Mouse (Mus musculus) gastrocnemius, postnatal 36 days (tissue): Measurements from ENCODE around the gene Itpa. TPM values are rescaled to one million over a fixed set of nuclear protein-coding genes. Genes with fewer than 3 reads are reported as not detected.

ENCODE experiments used
- DNase-seq, 2 experiments: peaks; one replicate each; pipeline ENCODE4 v3.0.0; 2022
- intact Hi-C: fragments of 180-260 bp; cut with DNase I; formaldehyde crosslinking; loops from one replicate; pipeline ENCODE4 v1.15.1; 2025
- total RNA-seq, 2 experiments: library from RNA; stranded (reverse); gene quantifications; 2 replicates each; pipeline ENCODE4 v1.2.3; 2021

Gene Itpa
- total RNA-seq, 2 experiments from 2014 or later = 10.8 to 13.2 TPM

- no peak for DNase-seq
- intact Hi-C loops = no loop called here
Observed at GRCm38 (mm10) chr2:130707057-130707456, 39.6 kb downstream of the Itpa start.

- intact Hi-C loops = no loop called here
- DNase-seq = no peak
Observed at GRCm38 (mm10) chr2:130717951-130718350, 50.5 kb downstream of the Itpa start.

GRCm38 (mm10) chr2:130724369-130724768 lies 57.0 kb downstream of the Itpa start:
- DNase-seq = no peak
- intact Hi-C loops = no loop called here

GRCm38 (mm10) chr2:130727752-130728151 lies 60.3 kb downstream of the Itpa start:
- intact Hi-C loops = no loop called here
- DNase-seq = no peak

GRCm38 (mm10) chr2:130728906-130729585 lies 61.6 kb downstream of the Itpa start:
- DNase-seq = no peak
- intact Hi-C loops = no loop called here

- intact Hi-C loops = no loop called here
- no peak for DNase-seq
Observed at GRCm38 (mm10) chr2:130730746-130731145, 63.3 kb downstream of the Itpa start.

Other genes starting within 250 kb of the Itpa start
- 10 to 100 TPM; 14.9 to 18.7 TPM for gene Vps16, start 243.3 kb upstream of the Itpa start, total RNA-seq
- gene Pced1a, start 242.9 kb upstream of the Itpa start, total RNA-seq = 1 to 10 TPM; 2.8 to 4.0 TPM
- 10 to 100 TPM; 15.5 to 20.6 TPM for gene Ptpra, start 217.3 kb upstream of the Itpa start, total RNA-seq
- gene Mrps26, start 103.9 kb upstream of the Itpa start, total RNA-seq = 10 to 100 TPM; 38.6 to 47.7 TPM
- gene Oxt, start 91.4 kb upstream of the Itpa start, total RNA-seq = not detected
- gene Avp, start 85.1 kb upstream of the Itpa start, total RNA-seq = not detected
- 1 to 10 TPM; 4.9 to 5.2 TPM for gene Fastkd5, start 37.6 kb upstream of the Itpa start, total RNA-seq
- 1 to 10 TPM; 3.4 to 5.3 TPM for gene Ubox5, start 37.6 kb upstream of the Itpa start, total RNA-seq
- gene Lzts3, start 24.8 kb upstream of the Itpa start, total RNA-seq = 1 to 10 TPM; 1.9 to 2.4 TPM
- gene Ddrgk1, start 3.0 kb upstream of the Itpa start, total RNA-seq = 10 to 100 TPM; 82.3 to 96.2 TPM
- under 1 TPM in 1 of 2 experiments, not detected in 1; 0.12 TPM for gene Slc4a11, start 29.9 kb downstream of the Itpa start, total RNA-seq
- gene 4930402H24Rik, start 238.8 kb downstream of the Itpa start, total RNA-seq = 1 to 10 TPM; 3.9 to 5.7 TPM
- 10 to 100 TPM; 13.3 TPM for gene Atrn, start 238.9 kb downstream of the Itpa start, total RNA-seq